ENCODE assay signal across 9 mouse cellular contexts in genomic region chr15:103338829-103339165, GRCm38 (mm10). TPM values are rescaled to one million over a fixed set of nuclear protein-coding genes. Genes with fewer than 3 reads are reported as not detected.
DNase-seq lines count a peak whose midpoint lies in the region; ATAC-seq and TF ChIP-seq lines count a peak whose summit lies in the region.
"Had no signal": no experiment of that assay in that cellular context is flagged by ENCODE, and none has a peak within 500 bp of the region (broad histone marks: within the 10 kb centered on the region; RNA-seq: fewer than 3 reads in every experiment).

No protein-coding gene starts in this region.

- DNase-seq in lung, postnatal 0 days (ENCODE audit: low spot score), result no peak
- no peak for DNase-seq in lung, postnatal 36 days
- DNase-seq in ovary, adult 18-20 months (ENCODE audit: low spot score), result no peak
- no peak for DNase-seq in c-Kit-positive CD71-positive TER-119-positive erythroid progenitor cells, embryonic 14.5 days (ENCODE audit: low spot score)

- no peaks in the 10 kb centered on the region for H3K36me3 ChIP-seq in lung, postnatal 0 days (ENCODE audit: insufficient read depth, low read length)
- no peaks in the 10 kb centered on the region for H3K36me3 ChIP-seq in forebrain, embryonic 13.5 days (ENCODE audit: poor library complexity, severe bottlenecking)
- H3K36me3 ChIP-seq in limb, embryonic 13.5 days, result peaks cover 5% of the 10 kb centered on the region

- no peak for TF ChIP-seq EP300 in lung, postnatal 0 days (IDR thresholded peaks at IDR 0.05)

- H3K9me3 ChIP-seq in lung, postnatal 0 days (ENCODE audit: low read length), result no peaks in the 10 kb centered on the region
- H3K9me3 ChIP-seq in forebrain, embryonic 13.5 days (replicated peaks), result no peaks in the 10 kb centered on the region
- no peaks in the 10 kb centered on the region for H3K9me3 ChIP-seq in limb, embryonic 13.5 days

- H3K4me2 ChIP-seq in lung, postnatal 0 days (replicated peaks; ENCODE audit: low read depth, low read length), result peak overlapping the region; percentile 84; the same call in 1 of the 2 replicates
- peak overlapping the region; percentile 87 for H3K4me2 ChIP-seq in forebrain, embryonic 13.5 days
- peak overlapping the region; percentile 93 for H3K4me2 ChIP-seq in limb, embryonic 13.5 days (replicated peaks)

- no peak overlapping the region for H3K9ac ChIP-seq in lung, postnatal 0 days (replicated peaks; ENCODE audit: low read depth)
- peak overlapping the region; percentile 63; the same call in 1 of the 2 replicates for H3K9ac ChIP-seq in forebrain, embryonic 13.5 days
- H3K9ac ChIP-seq in limb, embryonic 13.5 days, result peak overlapping the region; percentile 63; the same call in 1 of the 2 replicates

- H3K27ac ChIP-seq in lung, postnatal 0 days (ENCODE audit: low read length), result no peak overlapping the region
- no peak overlapping the region for H3K27ac ChIP-seq in forebrain, embryonic 13.5 days
- H3K27ac ChIP-seq in limb, embryonic 13.5 days, result no peak overlapping the region
- H3K27ac ChIP-seq in olfactory bulb, adult 2 months (ENCODE audit: insufficient read depth, low read depth, low read length), result 0 out of 2 replicates have a peak overlapping the region, but pooled peaks have one; percentile 38

- TF ChIP-seq POLR2A in olfactory bulb, adult 2 months (IDR thresholded peaks at IDR 0.05; ENCODE audit: insufficient read depth, low read depth, low read length), result no peak

- ATAC-seq in lung, postnatal 0 days, result no peak
- no peak for ATAC-seq in forebrain, embryonic 13.5 days
- 0 out of 2 replicates have a peak, but pooled peaks have one; percentile 13 for ATAC-seq in limb, embryonic 13.5 days (ENCODE audit: low FRiP score, low read depth)
- no peak for ATAC-seq in inflammation-experienced regulatory T-cells, adult 6 months

- no peak for TF ChIP-seq CTCF in lung, postnatal 0 days (IDR thresholded peaks at IDR 0.05)
- no peak for TF ChIP-seq CTCF in olfactory bulb, adult 2 months (IDR thresholded peaks at IDR 0.05; ENCODE audit: insufficient read depth, low read depth, low read length)

- WGBS in lung, postnatal 0 days, result 46% methylated on average over 4 of the region's 4 CpGs
- 38% methylated on average over 4 of the region's 4 CpGs for WGBS in forebrain, embryonic 13.5 days
- 25% methylated on average over 4 of the region's 4 CpGs for WGBS in limb, embryonic 13.5 days
- 59% methylated on average over 4 of the region's 4 CpGs for WGBS in olfactory bulb, adult 2 months

- H3K27me3 ChIP-seq in lung, postnatal 0 days (replicated peaks; ENCODE audit: insufficient read depth, low read length), result peaks cover 16% of the 10 kb centered on the region
- peaks cover 51% of the 10 kb centered on the region for H3K27me3 ChIP-seq in forebrain, embryonic 13.5 days
- peaks cover 48% of the 10 kb centered on the region for H3K27me3 ChIP-seq in limb, embryonic 13.5 days

- no peak overlapping the region for H3K4me3 ChIP-seq in lung, postnatal 0 days (ENCODE audit: low read depth, low read length)
- H3K4me3 ChIP-seq in forebrain, embryonic 13.5 days, result peak overlapping the region; percentile 54; the same call in 1 of the 2 replicates
- H3K4me3 ChIP-seq in limb, embryonic 13.5 days, result peak overlapping the region; percentile 61
- H3K4me3 ChIP-seq in olfactory bulb, adult 2 months (ENCODE audit: insufficient read depth, low read depth, low read length), result peak overlapping the region; percentile 67
- H3K4me3 ChIP-seq: myocyte had no signal

- H3K4me1 ChIP-seq in lung, postnatal 0 days (ENCODE audit: insufficient read depth, low read depth, low read length), result peaks cover 6% of the 10 kb centered on the region; the same call in 1 of the 2 replicates
- peaks cover 32% of the 10 kb centered on the region for H3K4me1 ChIP-seq in forebrain, embryonic 13.5 days
- peaks cover 57% of the 10 kb centered on the region for H3K4me1 ChIP-seq in limb, embryonic 13.5 days
- H3K4me1 ChIP-seq in olfactory bulb, adult 2 months (ENCODE audit: control insufficient read depth, insufficient read depth, low read length), result peaks cover 50% of the 10 kb centered on the region

RNA-seq across cellular contexts. Expression of gene Zfp385a, which starts 1.1 kb away (rescaled TPM):
- 5.0 and 6.5 TPM in 2 replicates for polyA plus RNA-seq in lung, postnatal 0 days (2015; fragmentation: Nextera tagmentation; extraction: Ambion mirVana)
- 11.3 and 12.0 TPM in 2 replicates for polyA plus RNA-seq in forebrain, embryonic 13.5 days (2015; fragmentation: Nextera tagmentation; extraction: Ambion mirVana)
- 11.7 and 13.1 TPM in 2 replicates for polyA plus RNA-seq in limb, embryonic 13.5 days (2015; fragmentation: Nextera tagmentation; extraction: Ambion mirVana)
- polyA plus RNA-seq in olfactory bulb, adult 2 months (2012; ENCODE audit: insufficient read depth, insufficient read length, low replicate concordance, missing spikeins), result not detected in 2 replicates
- not detected for polyA plus RNA-seq in inflammation-experienced regulatory T-cells, adult 6 months (2017; shearing (Covaris generic))

RNA-seq across cellular contexts. Expression of gene Itga5, which starts 27.8 kb away (rescaled TPM):
- 30.0 and 31.2 TPM in 2 replicates for polyA plus RNA-seq in lung, postnatal 0 days (2015; fragmentation: Nextera tagmentation; extraction: Ambion mirVana)
- 7.7 and 8.0 TPM in 2 replicates for polyA plus RNA-seq in forebrain, embryonic 13.5 days (2015; fragmentation: Nextera tagmentation; extraction: Ambion mirVana)
- polyA plus RNA-seq in limb, embryonic 13.5 days (2015; fragmentation: Nextera tagmentation; extraction: Ambion mirVana), result 55.2 and 55.3 TPM in 2 replicates
- not detected in 2 replicates for polyA plus RNA-seq in olfactory bulb, adult 2 months (2012; ENCODE audit: insufficient read depth, insufficient read length, low replicate concordance, missing spikeins)
- 1 to 10 TPM in 2 of 3 experiments, under 1 TPM in 1; 0.74 to 1.8 (median 1.5) TPM for polyA plus RNA-seq in inflammation-experienced regulatory T-cells, adult 6 months (2017; shearing (Covaris generic))

RNA-seq across cellular contexts. Expression of gene Gpr84, which starts 28.4 kb away (rescaled TPM):
- 0.67 and 2.2 TPM in 2 replicates for polyA plus RNA-seq in lung, postnatal 0 days (2015; fragmentation: Nextera tagmentation; extraction: Ambion mirVana)
- polyA plus RNA-seq in forebrain, embryonic 13.5 days (2015; fragmentation: Nextera tagmentation; extraction: Ambion mirVana), result 0.30 and 0.41 TPM in 2 replicates
- polyA plus RNA-seq in limb, embryonic 13.5 days (2015; fragmentation: Nextera tagmentation; extraction: Ambion mirVana), result 0.34 and 0.41 TPM in 2 replicates
- not detected in 2 replicates for polyA plus RNA-seq in olfactory bulb, adult 2 months (2012; ENCODE audit: insufficient read depth, insufficient read length, low replicate concordance, missing spikeins)
- polyA plus RNA-seq in inflammation-experienced regulatory T-cells, adult 6 months (2017; shearing (Covaris generic)), result not detected
